Mouse (Mus musculus) forebrain, embryonic 11.5 days (tissue): ENCODE measurements around the gene Sec13. TPM values are rescaled to one million over a fixed set of nuclear protein-coding genes. Genes with fewer than 3 reads are reported as not detected.
A peak's percentile ranks its signal among the peaks of the same experiment; 100 is the strongest.
"Not testable (repeated sequence)": the region's sequence is repeated elsewhere in the genome, so short reads cannot be mapped to it uniquely, and the experiment has no call there.

ENCODE experiments used
- ATAC-seq: fragments of 200-750 bp; cut with Nextera tagmentation; replicated peaks from 2 replicates; pipeline ENCODE4 v1.8.0; 2017; ENCODE audit warnings: moderate TSS enrichment; ENCODE audit not compliant: low FRiP score
- DNase-seq: peaks from one replicate; pipeline ENCODE4 v3.0.0-alpha.2; 2017; ENCODE audit warnings: low spot score
- H3K27ac ChIP-seq: fragments of 300-500 bp; sonication (generic); 2 replicates; pipeline ENCODE4 v1.5.1; 2014; ENCODE audit warnings: low read depth, low read length
- H3K27me3 ChIP-seq: fragments of 300-500 bp; sonication (generic); 2 replicates; pipeline ENCODE4 v1.6.1; 2014; ENCODE audit warnings: mild to moderate bottlenecking, low read length, mixed read lengths; ENCODE audit not compliant: control insufficient read depth, insufficient read depth
- H3K36me3 ChIP-seq: fragments of 300-500 bp; sonication (generic); 2 replicates; pipeline ENCODE4 v1.6.1; 2014; ENCODE audit warnings: mild to moderate bottlenecking, low read length, moderate library complexity, mixed read lengths; ENCODE audit not compliant: control insufficient read depth, insufficient read depth
- H3K4me1 ChIP-seq: fragments of 300-500 bp; sonication (generic); replicated peaks from 2 replicates; pipeline ENCODE4 v1.6.1; 2014; ENCODE audit warnings: low read length, mixed read lengths; ENCODE audit not compliant: control insufficient read depth, insufficient read depth
- H3K4me2 ChIP-seq: fragments of 300-500 bp; sonication (generic); 2 replicates; pipeline ENCODE4 v1.6.1; 2014; ENCODE audit warnings: low read depth, mild to moderate bottlenecking, low read length, moderate library complexity, mixed read lengths; ENCODE audit not compliant: severe bottlenecking
- H3K4me3 ChIP-seq: fragments of 300-500 bp; sonication (generic); 2 replicates; pipeline ENCODE4 v1.5.1; 2014; ENCODE audit warnings: low read depth, low read length
- H3K9ac ChIP-seq: fragments of 300-500 bp; sonication (generic); 2 replicates; pipeline ENCODE4 v1.6.1; 2014; ENCODE audit warnings: low read length
- H3K9me3 ChIP-seq: fragments of 300-500 bp; sonication (generic); 2 replicates; pipeline ENCODE4 v1.6.1; 2016; ENCODE audit warnings: low read length, mixed read lengths; ENCODE audit not compliant: control insufficient read depth
- WGBS: fragments of 180-500 bp; shearing (Covaris S2); extraction: QIAGEN DNeasy Blood & Tissue Kit; methylation state at CpG from one replicate; pipeline ENCODE4 v1.1.7; 2014; 5-methylcytosine and 5-hydroxymethylcytosine counted together
- polyA plus RNA-seq: library from polyadenylated mRNA; unstranded; fragments of >200 nt; fragmentation: Nextera tagmentation; extraction: Ambion mirVana; gene quantifications from 2 replicates; pipeline ENCODE4 v1.2.1, GENCODE M21; 2014

Sec13 gene
- polyA plus RNA-seq, 1 experiment from 2014 or later, result 248 TPM

GRCm38 (mm10) chr6:113719878-113720277 lies 20.7 kb downstream of the Sec13 start, which contains the start of gene Ghrl:
TSS of gene Ghrl (minus strand) at chr6:113719880.
- Histone ChIP-seq H3K27ac (no peak within 1 kb of the TSS), H3K4me1 (no peaks in the 10 kb centered on the region), H3K9ac (no peak within 1 kb of the TSS), H3K9me3 (no peaks in the 10 kb centered on the region), H3K36me3 (no peaks in the 10 kb centered on the region), H3K4me3 (no peak within 1 kb of the TSS), H3K4me2 (no peak within 1 kb of the TSS), H3K27me3 (no peaks in the 10 kb centered on the region)
- no peak for ATAC-seq
- WGBS, result 98% methylated on average over 3 of the region's 3 CpGs
- no peak for DNase-seq

GRCm38 (mm10) chr6:113717541-113717940 lies 23.0 kb downstream of the Sec13 start:
- Histone ChIP-seq H3K4me2 (no peak overlapping the region), H3K27me3 (no peaks in the 10 kb centered on the region), H3K9ac (no peak overlapping the region), H3K4me3 (no peak overlapping the region), H3K4me1 (no peaks in the 10 kb centered on the region), H3K9me3 (no peaks in the 10 kb centered on the region), H3K36me3 (no peaks in the 10 kb centered on the region; the same call in 1 of the 2 replicates), H3K27ac (no peak overlapping the region)
- ATAC-seq (no peak), DNase-seq (no peak)
- WGBS, result 98% methylated on average over 3 of the region's 3 CpGs

DNA sequence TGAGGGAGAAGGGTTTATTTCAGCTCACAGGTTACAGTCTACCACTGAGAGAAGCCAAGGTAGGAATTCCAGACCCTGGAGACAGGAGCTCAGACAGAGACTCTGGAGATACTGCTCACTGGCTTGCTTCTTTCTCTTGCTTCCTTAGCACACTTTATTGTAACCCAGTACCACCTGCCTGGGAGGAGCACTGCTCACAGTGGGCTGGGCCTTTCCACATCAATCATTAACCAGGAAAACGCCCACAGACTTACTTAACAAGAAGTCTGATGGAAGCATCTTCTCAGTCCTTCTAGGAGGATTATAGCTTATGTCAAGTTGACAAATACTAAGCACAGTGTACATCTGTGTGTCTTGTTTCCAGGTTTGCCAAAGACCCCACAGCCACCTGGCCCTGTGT lies 25.7 kb downstream of the Sec13 start:
- DNase-seq (no peak), ATAC-seq (no peak)
- no peaks in the 10 kb centered on the region for H3K4me1 ChIP-seq
- H3K9me3 ChIP-seq, result no peaks in the 10 kb centered on the region
- no peak overlapping the region for H3K4me3 ChIP-seq
- 91% methylated on average over 1 of the region's 1 CpGs for WGBS
- H3K27me3 ChIP-seq, result no peaks in the 10 kb centered on the region
- H3K9ac ChIP-seq, result no peak overlapping the region
- H3K36me3 ChIP-seq, result peaks cover 4% of the 10 kb centered on the region; the same call in 1 of the 2 replicates
- no peak overlapping the region for H3K27ac ChIP-seq
- no peak overlapping the region for H3K4me2 ChIP-seq

- Histone ChIP-seq H3K36me3 (peaks cover 4% of the 10 kb centered on the region; the same call in 1 of the 2 replicates), H3K4me3 (no peak overlapping the region), H3K4me1 (no peaks in the 10 kb centered on the region), H3K27ac (no peak overlapping the region), H3K9me3 (no peaks in the 10 kb centered on the region), H3K9ac (no peak overlapping the region), H3K4me2 (no peak overlapping the region), H3K27me3 (no peaks in the 10 kb centered on the region)
- DNase-seq (no peak), ATAC-seq (no peak)
- WGBS, result 94% methylated on average over 2 of the region's 2 CpGs
Measured at GRCm38 (mm10) chr6:113714276-113714675, 26.3 kb downstream of the Sec13 start.

DNA sequence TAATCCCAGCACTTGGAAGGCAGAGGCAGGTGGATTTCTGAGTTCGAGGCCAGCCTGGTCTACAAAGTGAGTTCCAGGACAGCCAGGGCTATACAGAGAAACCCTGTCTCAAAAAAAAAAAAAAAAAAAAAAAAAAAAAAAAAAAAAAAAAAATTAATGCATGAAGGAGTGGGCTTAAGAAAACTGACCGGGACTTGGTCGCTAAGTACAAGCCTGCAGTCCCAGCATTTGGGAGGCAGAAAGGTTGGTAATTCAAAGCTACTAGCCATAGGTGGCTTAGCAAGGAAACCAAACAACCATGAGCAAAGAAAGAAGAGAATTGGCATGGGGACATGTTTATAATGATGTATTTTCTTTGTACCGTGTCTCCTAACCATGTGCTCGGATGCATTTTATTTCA lies 27.2 kb downstream of the Sec13 start:
- H3K36me3 ChIP-seq, ATAC-seq, H3K9ac ChIP-seq, H3K9me3 ChIP-seq, H3K4me2 ChIP-seq, DNase-seq, H3K4me3 ChIP-seq, H3K4me1 ChIP-seq, H3K27ac ChIP-seq, H3K27me3 ChIP-seq: not testable (repeated sequence)
- WGBS, result 90% methylated on average over 5 of the region's 5 CpGs

- Histone ChIP-seq H3K4me3 (no peak overlapping the region), H3K36me3 (peaks cover 7% of the 10 kb centered on the region), H3K9me3 (no peaks in the 10 kb centered on the region), H3K9ac (no peak overlapping the region), H3K27ac (no peak overlapping the region), H3K4me2 (no peak overlapping the region), H3K27me3 (no peaks in the 10 kb centered on the region), H3K4me1 (no peaks in the 10 kb centered on the region)
- ATAC-seq, result no peak
- WGBS, result 94% methylated on average over 3 of the region's 3 CpGs
- no peak for DNase-seq
Measured at GRCm38 (mm10) chr6:113712718-113713117, 27.8 kb downstream of the Sec13 start.

- Histone ChIP-seq H3K4me1 (peaks cover 13% of the 10 kb centered on the region), H3K36me3 (no peaks in the 10 kb centered on the region), H3K9ac (peak overlapping the region; percentile 80), H3K4me2 (peak overlapping the region; percentile 98), H3K27me3 (no peaks in the 10 kb centered on the region), H3K27ac (peak overlapping the region; percentile 71), H3K9me3 (no peaks in the 10 kb centered on the region), H3K4me3 (peak overlapping the region; percentile 84)
- WGBS, result under 1% methylated on average over 99 of the region's 113 CpGs
- no peak for ATAC-seq
- DNase-seq, result no peak
Measured at GRCm38 (mm10) chr6:113697222-113698205, 43.0 kb downstream of the Sec13 start.

DNA sequence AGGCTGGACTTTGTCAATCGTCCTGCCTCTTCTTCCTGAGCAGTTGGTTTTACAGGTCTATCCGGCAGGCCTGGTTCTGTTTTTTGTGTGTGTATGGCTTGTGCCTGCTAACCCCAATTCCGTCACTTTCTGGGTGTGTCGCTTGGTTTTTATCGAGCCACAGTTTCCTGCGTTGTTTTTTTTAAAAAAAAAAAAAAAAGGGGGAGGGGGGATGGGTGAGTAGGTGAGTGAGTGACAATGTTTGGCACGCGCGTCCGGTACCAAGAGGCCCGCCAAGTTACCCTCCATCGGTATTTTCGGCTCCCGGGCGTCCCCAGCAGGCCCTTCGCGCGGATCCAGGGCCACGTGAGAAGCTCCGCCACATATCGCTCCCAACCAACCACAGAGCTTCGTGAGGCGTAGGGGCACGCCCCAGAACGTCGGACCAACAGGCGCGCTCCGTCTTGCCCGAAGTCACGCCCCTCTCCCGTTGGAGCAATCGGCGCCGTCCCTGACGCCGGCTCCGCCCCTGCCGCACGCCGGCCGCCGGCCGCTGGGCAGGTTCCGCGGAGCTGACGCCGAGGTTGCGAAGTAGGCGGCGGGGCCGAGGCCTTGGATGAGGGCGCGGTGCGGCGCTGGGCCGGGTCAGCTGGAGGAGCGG lies 43.8 kb downstream of the Sec13 start, which contains the start of gene Tatdn2:
Tatdn2 (plus strand) TSS at position 469 of the 640 bp plus-strand sequence.
- no peaks in the 10 kb centered on the region for H3K36me3 ChIP-seq
- peak within 1 kb of the TSS; percentile 84 for H3K4me3 ChIP-seq
- H3K4me1 ChIP-seq, result peaks cover 13% of the 10 kb centered on the region
- no peaks in the 10 kb centered on the region for H3K27me3 ChIP-seq
- under 1% methylated on average over 50 of the region's 58 CpGs for WGBS
- peak; percentile 97 for DNase-seq
- peak; percentile 99 for ATAC-seq
- peak within 1 kb of the TSS; percentile 98 for H3K4me2 ChIP-seq
- H3K9me3 ChIP-seq, result no peaks in the 10 kb centered on the region
- H3K9ac ChIP-seq, result peak within 1 kb of the TSS; percentile 80
- peak within 1 kb of the TSS; percentile 71 for H3K27ac ChIP-seq
